Mouse (Mus musculus) midbrain, embryonic 14.5 days (tissue): ENCODE measurements around the gene Jkamp. TPM values are rescaled to one million over a fixed set of nuclear protein-coding genes. Genes with fewer than 3 reads are reported as not detected.

ENCODE experiments used
- ATAC-seq: fragments of 200-750 bp; cut with Nextera tagmentation; 2 replicates; pipeline ENCODE4 v1.8.0; 2017; ENCODE audit warnings: moderate number of reproducible peaks, moderate library complexity; ENCODE audit not compliant: low FRiP score, low TSS enrichment
- DNase-seq: peaks from one replicate; pipeline ENCODE4 v3.0.0-alpha.2; 2015
- H3K27ac ChIP-seq: fragments of 300-500 bp; sonication (generic); replicated peaks from 2 replicates; pipeline ENCODE4 v1.5.1; 2014; ENCODE audit warnings: mild to moderate bottlenecking, low read depth, low read length, moderate library complexity
- H3K27me3 ChIP-seq: fragments of 300-500 bp; sonication (generic); 2 replicates; pipeline ENCODE4 v1.6.1; 2014; ENCODE audit warnings: low read length, control low read depth, mixed read lengths; ENCODE audit not compliant: control insufficient read depth, insufficient read depth
- H3K36me3 ChIP-seq: fragments of 300-500 bp; sonication (generic); 2 replicates; pipeline ENCODE4 v1.6.1; 2014; ENCODE audit warnings: low read length, control low read depth; ENCODE audit not compliant: control insufficient read depth, insufficient read depth
- H3K4me1 ChIP-seq: fragments of 300-500 bp; sonication (generic); 2 replicates; pipeline ENCODE4 v1.6.1; 2014; ENCODE audit warnings: mild to moderate bottlenecking, antibody characterized with exemption, low read length, control low read depth; ENCODE audit not compliant: control insufficient read depth, insufficient read depth
- H3K4me2 ChIP-seq: fragments of 300-500 bp; sonication (generic); 2 replicates; pipeline ENCODE4 v1.6.1; 2014; ENCODE audit warnings: mild to moderate bottlenecking, low read length, moderate library complexity
- H3K4me3 ChIP-seq: fragments of 300-500 bp; sonication (generic); replicated peaks from 2 replicates; pipeline ENCODE4 v1.5.1; 2014; ENCODE audit warnings: low read depth, low read length
- H3K9ac ChIP-seq: fragments of 300-500 bp; sonication (generic); replicated peaks from 2 replicates; pipeline ENCODE4 v1.6.1; 2014; ENCODE audit warnings: mild to moderate bottlenecking, low read length, moderate library complexity
- H3K9me3 ChIP-seq: fragments of 300-500 bp; sonication (generic); 2 replicates; pipeline ENCODE4 v1.6.1; 2016; ENCODE audit warnings: low read length, control low read depth, mixed read lengths; ENCODE audit not compliant: control insufficient read depth
- WGBS: fragments of 180-500 bp; shearing (Covaris S2); extraction: QIAGEN DNeasy Blood & Tissue Kit; methylation state at CpG from one replicate; pipeline ENCODE4 v1.1.7; 2014; 5-methylcytosine and 5-hydroxymethylcytosine counted together
- polyA plus RNA-seq: library from polyadenylated mRNA; unstranded; fragments of >200 nt; fragmentation: Nextera tagmentation; extraction: Ambion mirVana; gene quantifications from 2 replicates; pipeline ENCODE4 v1.2.1, GENCODE M21; 2014

Jkamp gene
- polyA plus RNA-seq, 1 experiment from 2014 or later: 89.9 TPM

GRCm38 (mm10) chr12:72050821-72051220 is 34.6 kb upstream of the Jkamp start:
- Histone ChIP-seq H3K9ac (no peak overlapping the region), H3K9me3 (peaks cover 3% of the 10 kb centered on the region; the same call in 1 of the 2 replicates), H3K27me3 (no peaks in the 10 kb centered on the region), H3K27ac (no peak overlapping the region), H3K4me1 (no peaks in the 10 kb centered on the region), H3K36me3 (no peaks in the 10 kb centered on the region), H3K4me2 (no peak overlapping the region), H3K4me3 (no peak overlapping the region)
- 87% methylated on average over 4 of the region's 4 CpGs for WGBS
- no peak for DNase-seq
- ATAC-seq: no peak

- H3K27me3 ChIP-seq: no peaks in the 10 kb centered on the region
- no peaks in the 10 kb centered on the region for H3K36me3 ChIP-seq
- H3K9me3 ChIP-seq: peaks cover 3% of the 10 kb centered on the region; the same call in 1 of the 2 replicates
- no peak for DNase-seq
- no peaks in the 10 kb centered on the region for H3K4me1 ChIP-seq
- no peak for ATAC-seq
- 83% methylated on average over 6 of the region's 6 CpGs for WGBS
- no peak overlapping the region for H3K4me2 ChIP-seq
- H3K27ac ChIP-seq: no peak overlapping the region
- no peak overlapping the region for H3K4me3 ChIP-seq
- no peak overlapping the region for H3K9ac ChIP-seq
Measured at GRCm38 (mm10) chr12:72052571-72052970, 32.8 kb upstream of the Jkamp start.

DNA sequence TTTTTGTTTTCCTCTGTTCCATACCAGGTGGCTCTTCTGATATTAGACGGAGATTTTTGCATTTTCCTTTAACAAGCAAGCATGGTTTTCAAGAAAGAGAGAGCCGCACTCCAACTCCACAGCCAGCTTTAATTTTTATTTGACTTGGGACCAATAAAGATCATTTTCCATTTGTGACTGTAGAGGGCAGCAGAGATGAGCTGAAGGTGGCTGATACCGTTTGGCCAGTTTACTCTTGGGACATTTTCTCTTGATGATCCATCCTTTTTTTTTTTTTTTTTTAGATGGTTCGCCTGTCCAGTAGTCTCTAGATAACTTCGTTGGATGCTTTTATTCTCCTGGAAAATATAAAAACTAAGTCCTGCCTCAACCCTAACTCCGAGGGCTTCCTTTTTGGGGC is 32.1 kb upstream of the Jkamp start:
- peak; percentile 69 for DNase-seq
- H3K9me3 ChIP-seq: peaks cover 3% of the 10 kb centered on the region; the same call in 1 of the 2 replicates
- WGBS: 38% methylated on average over 6 of the region's 6 CpGs
- H3K36me3 ChIP-seq: no peaks in the 10 kb centered on the region
- no peak overlapping the region for H3K4me2 ChIP-seq
- no peaks in the 10 kb centered on the region for H3K4me1 ChIP-seq
- ATAC-seq: no peak
- no peak overlapping the region for H3K4me3 ChIP-seq
- H3K27me3 ChIP-seq: no peaks in the 10 kb centered on the region
- H3K27ac ChIP-seq: no peak overlapping the region
- no peak overlapping the region for H3K9ac ChIP-seq

- Histone ChIP-seq H3K27me3 (no peaks in the 10 kb centered on the region), H3K4me2 (no peak overlapping the region), H3K4me3 (no peak overlapping the region), H3K27ac (no peak overlapping the region), H3K4me1 (no peaks in the 10 kb centered on the region), H3K9me3 (peaks cover 3% of the 10 kb centered on the region; the same call in 1 of the 2 replicates), H3K36me3 (no peaks in the 10 kb centered on the region), H3K9ac (no peak overlapping the region)
- ATAC-seq: no peak
- no peak for DNase-seq
- 13% methylated on average over 6 of the region's 6 CpGs for WGBS
Measured at GRCm38 (mm10) chr12:72053851-72054250, 31.5 kb upstream of the Jkamp start.

DNA sequence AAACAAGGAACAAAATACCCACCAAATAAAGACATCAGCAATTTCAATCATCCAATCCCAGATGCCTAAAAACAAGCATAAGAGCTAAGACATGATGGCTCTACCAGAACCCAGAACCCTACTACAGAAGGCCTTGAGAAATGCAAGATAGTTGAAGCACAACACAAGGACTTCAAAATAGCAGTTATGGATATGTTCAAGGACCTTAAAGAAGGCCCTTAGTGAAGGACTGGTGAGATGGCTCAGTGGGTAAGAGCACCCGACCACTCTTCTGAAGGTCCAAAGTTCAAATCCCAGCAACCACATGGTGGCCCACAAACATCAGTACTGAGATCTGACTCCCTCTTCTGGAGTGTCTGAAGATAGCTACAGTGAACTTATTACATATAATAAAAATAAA is 27.6 kb upstream of the Jkamp start:
- Histone ChIP-seq H3K9me3 (no peaks in the 10 kb centered on the region), H3K4me3 (no peak overlapping the region), H3K9ac (no peak overlapping the region), H3K4me1 (no peaks in the 10 kb centered on the region), H3K27me3 (no peaks in the 10 kb centered on the region), H3K27ac (no peak overlapping the region), H3K36me3 (no peaks in the 10 kb centered on the region), H3K4me2 (no peak overlapping the region)
- ATAC-seq (no peak), DNase-seq (no peak)
- WGBS: 92% methylated on average over 1 of the region's 1 CpGs

- ATAC-seq (no peak; the same call in 1 of the 2 replicates), DNase-seq (peak; percentile 52)
- Histone ChIP-seq H3K27me3 (0 out of 2 replicates have a peak, but pooled peaks cover 4% of the 10 kb centered on the region), H3K27ac (peak overlapping the region; percentile 94), H3K9ac (peak overlapping the region; percentile 82), H3K9me3 (no peaks in the 10 kb centered on the region), H3K4me3 (peak overlapping the region; percentile 68), H3K36me3 (no peaks in the 10 kb centered on the region), H3K4me2 (peak overlapping the region; percentile 73), H3K4me1 (peaks cover 8% of the 10 kb centered on the region; the same call in 1 of the 2 replicates)
- 4% methylated on average over 40 of the region's 40 CpGs for WGBS
Measured at GRCm38 (mm10) chr12:72069626-72070326, 15.6 kb upstream of the Jkamp start.

GRCm38 (mm10) chr12:72070327-72071269 is 14.8 kb upstream of the Jkamp start, which contains the start of gene Gpr135:
Gene Gpr135 (minus strand): TSS chr12:72071125.
- Histone ChIP-seq H3K9ac (peak within 1 kb of the TSS; percentile 82), H3K27ac (peak within 1 kb of the TSS; percentile 94), H3K4me2 (peak within 1 kb of the TSS; percentile 73), H3K27me3 (0 out of 2 replicates have a peak, but pooled peaks cover 4% of the 10 kb centered on the region), H3K4me3 (peak within 1 kb of the TSS; percentile 68), H3K9me3 (no peaks in the 10 kb centered on the region), H3K4me1 (peaks cover 8% of the 10 kb centered on the region; the same call in 1 of the 2 replicates), H3K36me3 (peaks cover 4% of the 10 kb centered on the region; the same call in 1 of the 2 replicates)
- under 1% methylated on average over 91 of the region's 94 CpGs for WGBS
- DNase-seq: peak; percentile 95
- peak; percentile 87 for ATAC-seq

- no peak for ATAC-seq
- H3K4me1 ChIP-seq: 0 out of 2 replicates have a peak, but pooled peaks cover 8% of the 10 kb centered on the region
- 95% methylated on average over 3 of the region's 3 CpGs for WGBS
- no peak for DNase-seq
- H3K9me3 ChIP-seq: no peaks in the 10 kb centered on the region
- H3K27me3 ChIP-seq: no peaks in the 10 kb centered on the region
- no peak overlapping the region for H3K4me2 ChIP-seq
- no peak overlapping the region for H3K9ac ChIP-seq
- H3K36me3 ChIP-seq: peaks cover 6% of the 10 kb centered on the region; the same call in 1 of the 2 replicates
- no peak overlapping the region for H3K27ac ChIP-seq
- no peak overlapping the region for H3K4me3 ChIP-seq
Measured at GRCm38 (mm10) chr12:72078248-72078647, 7.1 kb upstream of the Jkamp start.
